Mouse (Mus musculus) adrenal gland, adult 8-10 months (tissue): ENCODE results near the gene Pou3f3. TPM values are rescaled to one million over a fixed set of nuclear protein-coding genes. Genes with fewer than 3 reads are reported as not detected.

ENCODE experiments used
- DNase-seq: peaks from one replicate; pipeline ENCODE4 v3.0.0; 2022
- total RNA-seq, 4 experiments: library from RNA; stranded (reverse); gene quantifications; 2 replicates each; pipeline ENCODE4 v1.2.4; 2022

Pou3f3 gene
- under 1 TPM; 0.03 to 0.11 (median 0.08) TPM for total RNA-seq

GRCm38 (mm10) chr1:42695578-42695915 lies at the start of gene Pou3f3:
Gene Pou3f3, plus strand, starts transcription at chr1:42695768.
- no peak for DNase-seq

GRCm38 (mm10) chr1:42648366-42648935 lies 47.1 kb upstream of the Pou3f3 start:
- no peak for DNase-seq

GRCm38 (mm10) chr1:42651461-42651860 lies 44.1 kb upstream of the Pou3f3 start:
- DNase-seq: no peak

GRCm38 (mm10) chr1:42667546-42667945 lies 28.0 kb upstream of the Pou3f3 start:
- DNase-seq: no peak

GRCm38 (mm10) chr1:42680673-42681072 lies 14.9 kb upstream of the Pou3f3 start:
- DNase-seq: no peak

- DNase-seq: no peak
Measured at GRCm38 (mm10) chr1:42681762-42682161, 13.8 kb upstream of the Pou3f3 start.

- no peak for DNase-seq
Measured at GRCm38 (mm10) chr1:42683861-42684260, 11.7 kb upstream of the Pou3f3 start.

- DNase-seq: no peak
Measured at GRCm38 (mm10) chr1:42684345-42684744, 11.2 kb upstream of the Pou3f3 start.

- DNase-seq: no peak
Measured at GRCm38 (mm10) chr1:42684783-42685182, 10.8 kb upstream of the Pou3f3 start.

- no peak for DNase-seq
Measured at GRCm38 (mm10) chr1:42685321-42685960, 10.1 kb upstream of the Pou3f3 start.

GRCm38 (mm10) chr1:42686194-42687131 lies 9.1 kb upstream of the Pou3f3 start:
- DNase-seq: no peak

- DNase-seq: no peak
Measured at GRCm38 (mm10) chr1:42687271-42687670, 8.3 kb upstream of the Pou3f3 start.

GRCm38 (mm10) chr1:42687756-42688540 lies 7.6 kb upstream of the Pou3f3 start:
- no peak for DNase-seq

GRCm38 (mm10) chr1:42688541-42689125 lies 6.9 kb upstream of the Pou3f3 start:
- DNase-seq: no peak

GRCm38 (mm10) chr1:42690024-42690575 lies 5.5 kb upstream of the Pou3f3 start:
- DNase-seq: no peak

- DNase-seq: no peak
Measured at GRCm38 (mm10) chr1:42691202-42692170, 4.1 kb upstream of the Pou3f3 start.

GRCm38 (mm10) chr1:42692221-42692620 lies 3.3 kb upstream of the Pou3f3 start:
- DNase-seq: no peak

GRCm38 (mm10) chr1:42693101-42693715 lies 2.4 kb upstream of the Pou3f3 start:
- no peak for DNase-seq

- no peak for DNase-seq
Measured at GRCm38 (mm10) chr1:42693852-42694251, 1.7 kb upstream of the Pou3f3 start.

- no peak for DNase-seq
Measured at GRCm38 (mm10) chr1:42694290-42694664, 1.3 kb upstream of the Pou3f3 start.
